Mouse (Mus musculus): ENCODE results near the gene Zfp560. TPM values are rescaled to one million over a fixed set of nuclear protein-coding genes. Genes with fewer than 3 reads are reported as not detected.

Zfp560 gene
- polyA plus RNA-seq, 1 experiment from 2014 or later: 35.2 TPM

Other genes with a start within 250 kb of the Zfp560 start
- not detected in 2 replicates for gene Olfr870, start 211.1 kb downstream of the Zfp560 start, polyA plus RNA-seq (2016; fragmentation: Nextera tagmentation; extraction: Ambion mirVana)
- not detected in 2 replicates for gene Olfr871, start 173.0 kb downstream of the Zfp560 start, polyA plus RNA-seq (2016; fragmentation: Nextera tagmentation; extraction: Ambion mirVana)
- not detected in 2 replicates for gene Olfr872, start 148.1 kb downstream of the Zfp560 start, polyA plus RNA-seq (2016; fragmentation: Nextera tagmentation; extraction: Ambion mirVana)
- gene Olfr39, start 102.8 kb downstream of the Zfp560 start, polyA plus RNA-seq (2016; fragmentation: Nextera tagmentation; extraction: Ambion mirVana): not detected in 2 replicates
- not detected in 2 replicates for gene Olfr873, start 86.6 kb downstream of the Zfp560 start, polyA plus RNA-seq (2016; fragmentation: Nextera tagmentation; extraction: Ambion mirVana)
- gene Olfr18, start 49.1 kb downstream of the Zfp560 start, polyA plus RNA-seq (2016; fragmentation: Nextera tagmentation; extraction: Ambion mirVana): not detected in 2 replicates
- gene Zfp26, start 75.0 kb upstream of the Zfp560 start, polyA plus RNA-seq (2016; fragmentation: Nextera tagmentation; extraction: Ambion mirVana): 25.5 and 25.6 TPM in 2 replicates
- 30.3 and 31.3 TPM in 2 replicates for gene Zfp426, start 107.6 kb upstream of the Zfp560 start, polyA plus RNA-seq (2016; fragmentation: Nextera tagmentation; extraction: Ambion mirVana)
- gene Zfp266, start 136.2 kb upstream of the Zfp560 start, polyA plus RNA-seq (2016; fragmentation: Nextera tagmentation; extraction: Ambion mirVana): 142 and 146 TPM in 2 replicates
- gene Zfp846, start 196.1 kb upstream of the Zfp560 start, polyA plus RNA-seq (2016; fragmentation: Nextera tagmentation; extraction: Ambion mirVana): 28.4 and 29.3 TPM in 2 replicates

Data from neural tube, embryonic 12.5 days (tissue).